Mouse (Mus musculus): ENCODE data around the gene Mpped2. TPM values are rescaled to one million over a fixed set of nuclear protein-coding genes. Genes with fewer than 3 reads are reported as not detected.
A peak's percentile ranks its signal among the peaks of the same experiment; 100 is the strongest.

Mpped2 gene
- total RNA-seq, 1 experiment = 3.3 TPM

DNA sequence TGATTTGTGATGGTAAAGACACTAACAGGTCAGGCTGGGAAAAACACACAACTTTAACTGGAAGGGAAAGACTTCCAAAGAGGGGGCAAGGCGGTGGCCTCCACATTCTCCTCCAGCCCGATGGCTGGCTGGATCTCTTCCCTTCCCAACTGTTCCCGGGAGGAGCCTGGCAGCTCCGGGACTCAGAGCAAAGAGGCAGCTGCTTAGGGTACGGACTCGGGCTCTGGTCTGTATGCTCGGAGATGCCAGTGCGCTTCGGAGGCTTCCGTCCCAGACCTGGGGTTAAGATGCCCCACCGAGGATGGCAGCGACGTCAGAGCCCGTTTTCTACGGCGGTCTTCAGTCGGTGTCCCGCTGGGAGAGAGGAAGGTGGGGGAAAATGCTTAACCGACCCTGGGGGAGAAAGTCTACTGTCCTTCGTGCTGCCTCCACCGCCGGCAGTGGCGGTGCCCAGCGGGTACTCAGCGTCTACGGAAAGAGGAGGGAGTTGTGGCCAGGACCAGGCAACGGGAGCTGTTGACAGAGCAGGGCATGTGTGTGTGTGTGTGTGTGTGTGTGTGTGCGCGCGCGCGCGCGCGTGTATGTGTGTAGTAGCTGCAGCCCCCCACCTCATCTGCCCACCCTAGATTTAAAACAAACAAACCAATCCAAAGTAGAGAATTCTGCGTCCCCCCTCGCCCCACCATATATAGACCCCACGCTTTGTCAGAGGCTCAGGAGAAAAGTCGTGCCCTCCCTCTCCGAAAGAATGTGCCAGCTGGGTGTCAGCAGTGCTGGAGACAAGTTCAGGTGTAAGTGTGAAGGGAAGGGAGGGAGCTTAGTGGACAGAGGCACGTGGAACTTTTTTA, 2.0 kb downstream of the Mpped2 start:
- in situ Hi-C loops (cut with MboI; ENCODE audit: low sequenced_read_pairs in 2 of 2, unreplicated experiment in 2 of 2) = no loop called here
- Histone ChIP-seq H3K4me1 (ENCODE audit: control insufficient read depth in 2 of 2, insufficient read depth in 2 of 2, low read length in 2 of 2, poor library complexity in 1 of 2) (0 out of 4 replicates have a peak, but pooled peaks cover 0 to 3% of the 10 kb centered on the region in 2 experiments), H3K9ac (ENCODE audit: insufficient read depth, low read depth, low read length, poor library complexity, severe bottlenecking) (peak overlapping the region; percentile 38), H3K9me3 (ENCODE audit: control insufficient read depth, insufficient read depth, low read depth, low read length) (no peaks in the 10 kb centered on the region), H3K4me3 (ENCODE audit: insufficient read depth in 1 of 2, low read depth in 1 of 2, low read length in 2 of 2, poor library complexity in 1 of 2, severe bottlenecking in 1 of 2) (peak overlapping the region; percentile 70 to 79), H3K36me3 (ENCODE audit: control insufficient read depth, insufficient read depth, low read length, poor library complexity, severe bottlenecking) (peaks cover 2% of the 10 kb centered on the region), H3K27ac (ENCODE audit: insufficient read depth, low read depth, low read length, poor library complexity, severe bottlenecking) (no peak overlapping the region)
- peak; percentile 24 for DNase-seq (ENCODE audit: low read depth, low spot score)
- TF ChIP-seq MAFK (IDR thresholded peaks at IDR 0.05; ENCODE audit: insufficient read depth, low read depth, low read length) (no peak), HCFC1 (IDR thresholded peaks at IDR 0.05; ENCODE audit: borderline replicate concordance, insufficient read depth, low read length) (no peak), ZC3H11A (IDR thresholded peaks at IDR 0.05; ENCODE audit: borderline replicate concordance, low read depth, low read length) (no peak), CHD2 (IDR thresholded peaks at IDR 0.05; ENCODE audit: low read depth, low read length) (no peak), ZNF384 (IDR thresholded peaks at IDR 0.05; ENCODE audit: low read depth, low read length) (no peak)

GRCm38 (mm10) chr2:106695734-106696022, 2.6 kb downstream of the Mpped2 start:
- TF ChIP-seq HCFC1 (IDR thresholded peaks at IDR 0.05; ENCODE audit: borderline replicate concordance, insufficient read depth, low read length) = no peak
- no peak for TF ChIP-seq CHD2 (IDR thresholded peaks at IDR 0.05; ENCODE audit: low read depth, low read length)
- no peak for TF ChIP-seq MAFK (IDR thresholded peaks at IDR 0.05; ENCODE audit: insufficient read depth, low read depth, low read length)
- in situ Hi-C loops (cut with MboI; ENCODE audit: low sequenced_read_pairs in 2 of 2, unreplicated experiment in 2 of 2) = no loop called here
- peak overlapping the region; percentile 70 to 79; a peak in 3 of 4 replicates for H3K4me3 ChIP-seq (ENCODE audit: insufficient read depth in 1 of 2, low read depth in 1 of 2, low read length in 2 of 2, poor library complexity in 1 of 2, severe bottlenecking in 1 of 2)
- no peak for DNase-seq (ENCODE audit: low read depth, low spot score)
- H3K9ac ChIP-seq (ENCODE audit: insufficient read depth, low read depth, low read length, poor library complexity, severe bottlenecking) = no peak overlapping the region
- H3K36me3 ChIP-seq (ENCODE audit: control insufficient read depth, insufficient read depth, low read length, poor library complexity, severe bottlenecking) = peaks cover 3% of the 10 kb centered on the region
- 0 out of 4 replicates have a peak, but pooled peaks cover 0 to 3% of the 10 kb centered on the region in 2 experiments for H3K4me1 ChIP-seq (ENCODE audit: control insufficient read depth in 2 of 2, insufficient read depth in 2 of 2, low read length in 2 of 2, poor library complexity in 1 of 2)
- no peaks in the 10 kb centered on the region for H3K9me3 ChIP-seq (ENCODE audit: control insufficient read depth, insufficient read depth, low read depth, low read length)
- H3K27ac ChIP-seq (ENCODE audit: insufficient read depth, low read depth, low read length, poor library complexity, severe bottlenecking) = no peak overlapping the region

DNA sequence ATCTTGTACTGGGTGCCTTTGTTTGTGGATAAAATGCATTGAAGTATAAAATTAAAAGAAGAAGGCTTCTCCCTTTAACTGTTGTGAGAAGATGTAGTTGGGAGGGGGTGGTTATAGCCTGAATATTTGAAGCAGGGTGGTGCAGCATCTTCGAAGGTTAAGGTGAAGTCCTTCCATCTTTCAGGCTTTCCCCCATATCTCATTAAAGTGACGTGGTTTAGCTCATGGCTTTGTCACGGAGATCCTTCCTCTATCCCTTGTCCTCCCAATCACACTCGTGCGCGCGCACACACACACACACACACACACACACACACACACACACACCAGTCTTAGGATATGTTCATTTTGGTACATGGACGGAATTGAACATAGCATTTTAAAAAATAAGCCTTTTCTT, 3.3 kb downstream of the Mpped2 start:
- Histone ChIP-seq H3K4me3 (ENCODE audit: insufficient read depth in 1 of 2, low read depth in 1 of 2, low read length in 2 of 2, poor library complexity in 1 of 2, severe bottlenecking in 1 of 2) (no peak overlapping the region), H3K4me1 (ENCODE audit: control insufficient read depth in 2 of 2, insufficient read depth in 2 of 2, low read length in 2 of 2, poor library complexity in 1 of 2) (0 out of 4 replicates have a peak, but pooled peaks cover 0 to 3% of the 10 kb centered on the region in 2 experiments), H3K9me3 (ENCODE audit: control insufficient read depth, insufficient read depth, low read depth, low read length) (no peaks in the 10 kb centered on the region), H3K9ac (ENCODE audit: insufficient read depth, low read depth, low read length, poor library complexity, severe bottlenecking) (no peak overlapping the region), H3K36me3 (ENCODE audit: control insufficient read depth, insufficient read depth, low read length, poor library complexity, severe bottlenecking) (peaks cover 3% of the 10 kb centered on the region), H3K27ac (ENCODE audit: insufficient read depth, low read depth, low read length, poor library complexity, severe bottlenecking) (no peak overlapping the region)
- DNase-seq (ENCODE audit: low read depth, low spot score) = no peak
- in situ Hi-C loops (cut with MboI; ENCODE audit: low sequenced_read_pairs in 2 of 2, unreplicated experiment in 2 of 2) = no loop called here
- TF ChIP-seq HCFC1 (IDR thresholded peaks at IDR 0.05; ENCODE audit: borderline replicate concordance, insufficient read depth, low read length) (no peak), ZNF384 (IDR thresholded peaks at IDR 0.05; ENCODE audit: low read depth, low read length) (no peak), MAFK (IDR thresholded peaks at IDR 0.05; ENCODE audit: insufficient read depth, low read depth, low read length) (no peak), CHD2 (IDR thresholded peaks at IDR 0.05; ENCODE audit: low read depth, low read length) (no peak), ZC3H11A (IDR thresholded peaks at IDR 0.05; ENCODE audit: borderline replicate concordance, low read depth, low read length) (no peak)

DNA sequence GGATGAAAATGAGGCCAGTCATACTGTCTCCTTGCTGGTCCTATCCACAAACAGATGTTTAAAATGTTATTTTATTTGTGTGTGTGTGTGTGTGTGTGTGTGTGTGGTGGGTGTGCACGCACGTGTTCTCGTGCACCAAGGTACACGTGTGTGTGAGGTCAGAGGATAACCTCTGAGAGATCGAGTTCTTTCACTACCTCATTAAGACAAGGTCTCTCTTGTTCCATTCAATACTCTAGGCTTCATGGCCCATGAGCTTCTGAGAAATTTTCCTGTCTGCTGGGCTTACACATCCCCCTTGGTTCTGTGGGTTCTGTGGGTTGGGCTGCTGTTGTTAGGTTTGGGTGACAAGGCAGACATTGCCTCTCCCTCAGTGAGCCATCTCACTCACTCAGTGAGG, 12.6 kb downstream of the Mpped2 start:
- Histone ChIP-seq H3K4me3 (ENCODE audit: insufficient read depth in 1 of 2, low read depth in 1 of 2, low read length in 2 of 2, poor library complexity in 1 of 2, severe bottlenecking in 1 of 2) (no peak overlapping the region), H3K4me1 (ENCODE audit: control insufficient read depth in 2 of 2, insufficient read depth in 2 of 2, low read length in 2 of 2, poor library complexity in 1 of 2) (peaks cover 0 to under 1% of the 10 kb centered on the region in 2 experiments; a peak in 1 of 4 replicates), H3K9me3 (ENCODE audit: control insufficient read depth, insufficient read depth, low read depth, low read length) (no peaks in the 10 kb centered on the region), H3K36me3 (ENCODE audit: control insufficient read depth, insufficient read depth, low read length, poor library complexity, severe bottlenecking) (no peaks in the 10 kb centered on the region; the same call in 1 of the 2 replicates), H3K27ac (ENCODE audit: insufficient read depth, low read depth, low read length, poor library complexity, severe bottlenecking) (no peak overlapping the region), H3K9ac (ENCODE audit: insufficient read depth, low read depth, low read length, poor library complexity, severe bottlenecking) (no peak overlapping the region)
- no peak for DNase-seq (ENCODE audit: low read depth, low spot score)
- in situ Hi-C loops (cut with MboI; ENCODE audit: low sequenced_read_pairs in 2 of 2, unreplicated experiment in 2 of 2) = no loop called here
- TF ChIP-seq ZC3H11A (IDR thresholded peaks at IDR 0.05; ENCODE audit: borderline replicate concordance, low read depth, low read length) (no peak), CHD2 (IDR thresholded peaks at IDR 0.05; ENCODE audit: low read depth, low read length) (no peak), MAFK (IDR thresholded peaks at IDR 0.05; ENCODE audit: insufficient read depth, low read depth, low read length) (no peak), ZNF384 (IDR thresholded peaks at IDR 0.05; ENCODE audit: low read depth, low read length) (no peak), HCFC1 (IDR thresholded peaks at IDR 0.05; ENCODE audit: borderline replicate concordance, insufficient read depth, low read length) (no peak)

Data from ES-E14 (cell line).